Mouse (Mus musculus) G1E-ER4 (cell line): ENCODE data around the gene Ppp1r3e. TPM values are rescaled to one million over a fixed set of nuclear protein-coding genes. Genes with fewer than 3 reads are reported as not detected.

Experiments
- GATA1 ChIP-seq: IDR thresholded peaks from one replicate; pipeline ENCODE4 v1.8.0; 2012; ENCODE audit warnings: low read length, inconsistent platforms
- polyA plus RNA-seq: library from polyadenylated mRNA; stranded (reverse); fragments of >175 nt; gene quantifications from 2 replicates; pipeline ENCODE4 v1.2.3, GENCODE M21; 2012

The Ppp1r3e gene
- polyA plus RNA-seq, 1 experiment = 2.3 TPM

DNA sequence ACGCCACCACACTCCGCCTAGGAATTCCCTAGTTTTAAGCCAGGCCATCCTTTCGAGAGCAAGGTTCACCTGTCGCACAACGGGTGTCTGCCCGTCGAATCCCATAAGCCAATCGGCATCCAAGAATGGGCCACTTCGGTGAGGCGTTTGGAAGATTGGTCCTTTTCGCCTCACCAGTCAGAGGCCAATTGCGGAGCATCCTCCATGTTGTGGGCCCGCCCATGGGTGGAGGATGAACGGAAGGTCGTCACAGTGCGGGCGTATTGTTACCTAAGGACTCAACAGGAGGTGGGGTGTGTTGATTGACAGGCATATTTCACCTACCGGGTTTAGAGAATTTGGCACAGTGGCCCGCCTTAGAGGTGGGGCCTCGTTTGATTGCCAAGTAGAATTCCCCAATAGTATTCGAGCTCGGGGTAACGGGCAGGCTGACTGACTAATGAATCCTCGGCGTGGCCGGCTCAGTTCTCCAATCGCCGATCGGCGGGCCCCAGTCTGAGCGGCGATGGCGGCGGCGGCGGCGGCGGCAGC, 16.4 kb upstream of the Ppp1r3e start:
- no peak for TF ChIP-seq GATA1

GRCm38 (mm10) chr14:54892200-54892599, 14.8 kb upstream of the Ppp1r3e start, which contains the start of gene Pabpn1:
Pabpn1 (plus strand) TSS chr14:54892500.
- TF ChIP-seq GATA1 = no peak

DNA sequence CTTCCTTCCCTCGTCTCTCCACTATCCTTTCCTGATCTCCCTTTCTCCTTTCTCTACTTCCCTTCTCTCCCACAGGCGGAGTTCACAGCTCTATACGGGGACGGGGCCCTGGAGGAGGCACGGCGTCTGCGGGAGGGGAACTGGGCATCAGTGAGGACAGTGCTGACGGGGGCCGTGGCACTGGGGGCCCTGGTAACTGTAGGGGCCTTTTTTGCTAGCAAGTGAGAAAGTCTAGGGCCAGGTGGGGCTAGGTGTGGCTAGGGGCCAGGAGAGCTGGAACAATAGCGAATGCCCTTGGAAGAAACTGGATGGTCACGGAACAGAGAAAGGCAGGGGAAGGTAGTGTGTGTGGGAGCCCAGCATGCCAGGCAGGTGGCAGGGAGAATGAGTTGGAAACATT, 8.0 kb upstream of the Ppp1r3e start:
- TF ChIP-seq GATA1 = no peak

DNA sequence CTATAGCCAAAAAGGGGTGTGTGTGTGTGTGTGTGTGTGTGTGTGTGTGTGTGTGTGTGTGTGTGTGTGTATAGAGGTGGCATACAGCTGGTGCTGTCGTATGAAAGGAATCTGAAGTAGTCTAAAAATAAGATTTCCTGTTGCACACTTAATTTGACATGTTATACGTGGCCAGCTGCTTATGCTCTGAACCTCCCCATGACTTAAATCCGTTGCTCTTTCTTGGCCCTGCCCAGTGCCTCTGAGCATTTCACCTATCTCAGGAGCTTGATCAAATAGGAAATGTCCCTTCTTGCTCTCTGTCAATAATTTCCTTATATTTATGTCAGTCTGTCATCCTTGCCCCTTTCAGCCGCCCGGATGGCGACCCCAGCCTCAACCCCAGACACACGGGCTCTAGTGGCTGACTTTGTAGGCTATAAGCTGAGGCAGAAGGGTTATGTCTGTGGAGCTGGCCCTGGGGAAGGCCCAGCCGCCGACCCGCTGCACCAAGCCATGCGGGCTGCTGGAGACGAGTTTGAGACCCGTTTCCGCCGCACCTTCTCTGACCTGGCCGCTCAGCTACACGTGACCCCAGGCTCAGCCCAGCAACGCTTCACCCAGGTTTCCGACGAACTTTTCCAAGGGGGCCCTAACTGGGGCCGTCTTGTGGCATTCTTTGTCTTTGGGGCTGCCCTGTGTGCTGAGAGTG, 6.8 kb upstream of the Ppp1r3e start:
- TF ChIP-seq GATA1 = no peak

GRCm38 (mm10) chr14:54883154-54884021, 6.0 kb upstream of the Ppp1r3e start, which contains the start of the genes Bcl2l2 and Gm20521:
Bcl2l2 (plus strand) TSS chr14:54883377.
Gm20521 (plus strand) TSS chr14:54883441.
- TF ChIP-seq GATA1 = no peak

GRCm38 (mm10) chr14:54876539-54877047, 757 bp downstream of the Ppp1r3e start:
- TF ChIP-seq GATA1 = no peak

DNA sequence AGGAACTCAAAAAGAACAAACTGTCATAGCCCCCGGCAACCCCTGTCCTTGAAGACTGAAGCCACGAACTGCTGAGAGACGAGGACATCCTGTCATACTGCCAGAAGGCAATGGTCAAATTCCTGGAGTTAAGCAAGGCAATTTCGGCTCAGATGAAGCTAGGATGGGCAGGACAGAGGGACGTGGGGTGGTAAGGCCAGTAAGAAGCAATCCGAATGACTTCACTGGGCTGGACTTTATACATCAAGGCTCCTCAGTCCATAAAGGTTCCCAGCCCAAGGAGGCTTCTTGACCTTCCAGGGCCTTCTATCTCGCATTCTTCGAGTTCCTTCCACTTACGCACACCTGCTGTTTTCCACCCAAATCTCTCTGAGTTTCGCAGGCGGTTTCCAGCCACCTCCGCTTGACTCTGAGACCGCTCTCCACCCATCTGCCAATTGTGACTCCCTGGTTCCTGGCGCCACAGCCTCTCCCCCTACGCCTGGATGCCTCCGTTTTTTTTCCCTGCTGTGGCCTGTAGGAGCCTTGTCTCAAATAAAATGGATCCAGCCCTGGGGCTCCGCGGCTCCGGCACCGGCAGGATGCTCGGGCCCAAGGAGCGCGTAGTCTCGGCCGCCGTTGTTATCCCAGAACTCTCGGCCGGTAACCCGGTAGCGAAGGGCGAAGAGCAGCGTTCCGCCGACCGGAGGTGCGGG, 1.4 kb downstream of the Ppp1r3e start:
- TF ChIP-seq GATA1 = no peak

DNA sequence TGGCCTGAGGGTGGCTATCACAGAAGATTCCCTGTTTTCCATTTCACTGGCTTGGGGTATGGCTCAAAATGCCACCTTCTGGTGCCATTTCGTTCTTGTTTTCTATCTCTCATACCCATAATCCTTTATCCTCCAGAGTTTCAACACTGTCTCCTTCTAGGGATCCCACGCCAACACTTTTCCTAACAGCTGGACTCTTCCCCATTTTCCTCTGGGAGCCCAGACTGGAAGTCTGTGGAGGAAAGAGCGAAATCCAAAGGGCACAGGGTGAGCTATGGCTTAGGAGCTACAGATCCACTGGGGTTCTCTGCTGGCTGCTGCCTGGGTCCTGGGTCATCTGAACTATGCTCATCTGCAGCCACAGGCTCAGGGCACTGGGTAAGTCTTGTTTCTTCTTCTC, 3.2 kb downstream of the Ppp1r3e start:
- TF ChIP-seq GATA1 = no peak

DNA sequence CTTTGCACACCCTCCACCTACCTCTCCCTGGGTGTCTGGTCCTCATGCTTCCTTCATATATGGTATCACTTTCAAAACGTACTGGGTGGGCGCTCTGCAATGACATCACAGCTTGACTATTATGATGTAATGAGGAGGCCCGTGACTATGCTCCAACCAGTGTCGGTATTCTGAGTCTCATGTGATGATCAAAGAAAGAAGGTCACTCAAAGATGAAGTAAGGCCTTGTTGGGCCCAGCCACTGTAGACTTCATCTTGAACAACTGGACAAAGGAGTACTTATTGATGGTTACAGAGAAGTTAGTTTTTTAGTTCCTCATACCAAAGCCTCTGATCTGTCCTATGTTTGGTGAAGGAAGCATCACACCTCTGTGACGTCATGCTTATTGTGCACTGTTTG, 6.5 kb downstream of the Ppp1r3e start, which contains the start of gene Homez:
Gene Homez, minus strand, starts transcription at position 101 of the 400 bp plus-strand sequence.
- TF ChIP-seq GATA1 = no peak

GRCm38 (mm10) chr14:54868026-54868425, 9.3 kb downstream of the Ppp1r3e start:
- TF ChIP-seq GATA1 = no peak

DNA sequence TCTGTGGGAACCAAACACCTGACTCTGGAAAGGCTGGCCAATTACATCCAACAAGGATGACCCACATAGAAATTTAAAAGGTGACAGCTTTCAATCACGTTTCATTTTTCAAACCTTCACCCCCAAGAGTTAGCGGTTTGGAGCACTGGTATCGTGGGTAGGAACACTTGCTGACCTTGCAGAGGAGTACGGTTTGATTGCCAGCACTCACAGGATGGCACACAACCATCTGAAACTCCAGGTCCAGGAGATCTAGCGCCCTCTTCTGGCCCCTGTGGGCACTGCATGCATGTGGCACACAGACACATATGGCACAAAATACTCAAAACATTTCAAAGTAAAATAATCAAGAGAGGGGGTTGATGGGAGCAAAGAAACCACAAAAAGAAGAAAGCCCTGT, 10.4 kb downstream of the Ppp1r3e start:
- TF ChIP-seq GATA1 = no peak

DNA sequence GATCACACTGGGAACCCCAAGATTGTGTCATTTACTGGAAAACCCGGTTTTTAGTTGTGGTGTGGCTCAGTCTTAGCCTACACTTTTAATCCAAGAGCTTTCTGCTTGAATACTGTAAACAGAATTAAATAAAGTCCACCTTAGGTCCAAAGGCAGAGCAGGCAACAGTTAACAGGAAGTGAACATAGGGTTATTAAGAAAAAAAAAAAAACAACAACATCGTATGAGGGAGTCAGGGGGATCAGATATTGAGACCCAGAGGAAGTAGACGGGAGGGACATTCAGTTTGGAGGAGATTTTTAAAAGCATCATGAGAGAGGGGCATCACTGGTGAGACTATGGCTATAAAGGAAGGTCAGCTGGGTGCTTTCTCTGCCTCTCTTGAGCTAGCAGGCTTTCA, 11.1 kb downstream of the Ppp1r3e start:
- TF ChIP-seq GATA1 = no peak

- no peak for TF ChIP-seq GATA1
Measured at GRCm38 (mm10) chr14:54865626-54866025, 11.7 kb downstream of the Ppp1r3e start.

- TF ChIP-seq GATA1 = no peak
Measured at GRCm38 (mm10) chr14:54864313-54865036, 12.9 kb downstream of the Ppp1r3e start.
